Mouse (Mus musculus): ENCODE measurements at regions not wholly inside any gene's neighbourhood (a gene's known extent, or its start where the extent isn't known, plus 50 kb on each side); places are given as distances from the start of the nearest gene placed in this dataset.

DNA sequence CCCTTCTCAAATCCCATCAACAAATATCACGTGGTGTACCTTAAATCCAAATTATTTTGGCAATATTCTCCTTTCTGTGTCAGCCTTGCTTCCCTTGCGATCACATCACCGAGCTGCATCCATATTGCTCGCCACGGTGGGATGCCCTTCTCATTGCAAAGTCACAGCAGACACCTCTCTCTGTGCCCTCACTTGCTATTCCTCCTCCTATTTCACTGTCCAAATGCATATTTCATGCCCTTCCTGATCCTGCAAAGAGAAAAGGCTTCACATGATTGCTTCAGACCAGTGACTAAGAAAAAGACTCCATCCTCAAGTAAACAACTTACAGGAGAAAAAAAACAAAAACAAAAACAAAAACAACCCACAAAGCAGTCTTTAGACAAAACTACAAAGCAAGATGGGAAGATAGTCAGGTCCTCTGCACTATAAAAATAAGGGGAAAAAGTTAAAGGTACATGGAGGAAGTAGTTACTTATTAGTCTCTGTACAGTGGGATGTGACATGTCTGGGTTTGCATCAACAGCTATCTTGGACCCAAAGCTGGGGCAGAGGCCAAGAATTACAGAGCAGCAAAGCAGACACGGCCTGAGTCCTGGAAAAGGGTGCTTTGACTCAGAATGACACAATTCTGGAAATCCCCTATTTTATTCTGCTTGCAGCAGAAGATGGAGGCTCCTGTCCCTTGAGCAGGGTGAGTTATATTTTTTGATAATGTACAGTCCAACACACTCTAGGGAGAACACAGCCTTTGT is 349.3 kb downstream of the Zfp619 start:
- no peak for TF ChIP-seq CTCF (IDR thresholded peaks at IDR 0.05; ENCODE audit: low read depth)
- TF ChIP-seq EP300 (IDR thresholded peaks at IDR 0.05; ENCODE audit: low read depth) = no peak

Measured in heart, postnatal 0 days (tissue).